Mouse (Mus musculus) kidney, postnatal 0 days (tissue): Measurements from ENCODE around the gene Suco. TPM values are rescaled to one million over a fixed set of nuclear protein-coding genes. Genes with fewer than 3 reads are reported as not detected.

Experiments used
- ATAC-seq: fragments of 200-750 bp; cut with Nextera tagmentation; replicated peaks from 2 replicates; pipeline ENCODE4 v1.8.0; 2017; ENCODE audit warnings: low read depth, moderate number of reproducible peaks, moderate TSS enrichment, moderate library complexity; ENCODE audit not compliant: low FRiP score
- DNase-seq: peaks from one replicate; pipeline ENCODE4 v3.0.0-alpha.2; 2016; ENCODE audit warnings: low spot score
- H3K27ac ChIP-seq: fragments of 300-500 bp; sonication (generic); 2 replicates; pipeline ENCODE4 v1.5.1; 2014; ENCODE audit warnings: mild to moderate bottlenecking
- H3K27me3 ChIP-seq: fragments of 300-500 bp; sonication (generic); 2 replicates; pipeline ENCODE4 v1.6.1; 2014; ENCODE audit warnings: low read length, mixed read lengths; ENCODE audit not compliant: insufficient read depth
- H3K36me3 ChIP-seq: fragments of 300-500 bp; sonication (generic); 2 replicates; pipeline ENCODE4 v1.6.1; 2014; ENCODE audit warnings: low read length, mixed read lengths; ENCODE audit not compliant: insufficient read depth
- H3K4me1 ChIP-seq: fragments of 300-500 bp; sonication (generic); replicated peaks from 2 replicates; pipeline ENCODE4 v1.6.1; 2014; ENCODE audit warnings: antibody characterized with exemption, low read length, mixed read lengths; ENCODE audit not compliant: insufficient read depth
- H3K4me2 ChIP-seq: fragments of 300-500 bp; sonication (generic); 2 replicates; pipeline ENCODE4 v1.6.1; 2014; ENCODE audit warnings: mild to moderate bottlenecking, low read length, moderate library complexity, mixed read lengths
- H3K4me3 ChIP-seq: fragments of 300-500 bp; sonication (generic); replicated peaks from 2 replicates; pipeline ENCODE4 v1.5.1; 2014; ENCODE audit warnings: low read depth, low read length
- H3K9ac ChIP-seq: fragments of 300-500 bp; sonication (generic); 2 replicates; pipeline ENCODE4 v1.6.1; 2014; ENCODE audit warnings: low read depth, low read length
- H3K9me3 ChIP-seq: fragments of 300-500 bp; sonication (generic); replicated peaks from 2 replicates; pipeline ENCODE4 v1.6.1; 2016; ENCODE audit warnings: low read length, inconsistent platforms, mixed read lengths
- CTCF ChIP-seq: IDR thresholded peaks from 2 replicates; pipeline ENCODE4 v1.5.1; 2016; ENCODE audit warnings: antibody characterized with exemption, low read depth, mild to moderate bottlenecking, moderate library complexity
- WGBS: fragments of 180-500 bp; shearing (Covaris S2); extraction: QIAGEN DNeasy Blood & Tissue Kit; methylation state at CpG from one replicate; pipeline ENCODE4 v1.1.7; 2014; 5-methylcytosine and 5-hydroxymethylcytosine counted together
- polyA plus RNA-seq: library from polyadenylated mRNA; unstranded; fragments of >200 nt; fragmentation: Nextera tagmentation; extraction: Ambion mirVana; gene quantifications from 2 replicates; pipeline ENCODE4 v1.2.1, GENCODE M21; 2015

Gene Suco
- polyA plus RNA-seq, 1 experiment from 2014 or later: 23.6 TPM

- WGBS: 11% methylated on average over 5 of the region's 5 CpGs
- DNase-seq (peak; percentile 29), ATAC-seq (no peak)
- Histone ChIP-seq H3K27me3 (no peaks in the 10 kb centered on the region), H3K36me3 (no peaks in the 10 kb centered on the region), H3K4me2 (peak overlapping the region; percentile 60), H3K4me3 (peak overlapping the region; percentile 87), H3K4me1 (no peaks in the 10 kb centered on the region), H3K9me3 (no peaks in the 10 kb centered on the region), H3K9ac (0 out of 2 replicates have a peak overlapping the region, but pooled peaks have one; percentile 36), H3K27ac (peak overlapping the region; percentile 67; the same call in 1 of the 2 replicates)
- TF ChIP-seq CTCF: no peak
These were observed 1.2 kb upstream of the Suco start for GRCm38 (mm10) chr1:161877580-161878142.

- no peaks in the 10 kb centered on the region for H3K4me1 ChIP-seq
- peak overlapping the region; percentile 95 for H3K27ac ChIP-seq
- peak overlapping the region; percentile 82 for H3K9ac ChIP-seq
- peak; percentile 53 for TF ChIP-seq CTCF
- peak overlapping the region; percentile 87 for H3K4me3 ChIP-seq
- ATAC-seq (peak; percentile 62), DNase-seq (peak; percentile 77)
- H3K36me3 ChIP-seq: no peaks in the 10 kb centered on the region
- no peaks in the 10 kb centered on the region for H3K27me3 ChIP-seq
- peak overlapping the region; percentile 67 for H3K4me2 ChIP-seq
- WGBS: 1% methylated on average over 34 of the region's 34 CpGs
- H3K9me3 ChIP-seq: no peaks in the 10 kb centered on the region
These were observed 553 bp downstream of the Suco start for GRCm38 (mm10) chr1:161875706-161876552.

DNA sequence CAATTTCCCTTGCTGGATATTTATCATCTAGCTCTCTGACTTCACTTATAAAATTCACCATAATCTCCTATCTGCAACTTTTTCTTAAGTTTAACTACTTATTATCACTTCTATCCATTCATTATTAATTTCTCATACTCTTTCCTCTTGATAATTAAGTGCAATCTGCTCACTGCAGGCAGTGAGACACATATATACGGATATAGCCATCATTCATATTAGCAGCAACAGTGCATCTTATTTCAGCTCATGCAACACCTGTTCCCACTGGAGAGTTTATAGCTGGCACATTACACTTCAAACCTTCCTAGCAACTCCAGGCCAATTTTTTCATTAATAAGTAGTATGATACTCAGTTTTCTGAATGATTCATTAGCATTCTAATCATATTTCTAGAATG is 7.1 kb downstream of the Suco start:
- ATAC-seq (no peak), DNase-seq (no peak)
- no peaks in the 10 kb centered on the region for H3K4me1 ChIP-seq
- H3K36me3 ChIP-seq: no peaks in the 10 kb centered on the region
- H3K9ac ChIP-seq: no peak overlapping the region
- H3K4me3 ChIP-seq: no peak overlapping the region
- TF ChIP-seq CTCF: no peak
- H3K27me3 ChIP-seq: no peaks in the 10 kb centered on the region
- 71% methylated on average over 1 of the region's 1 CpGs for WGBS
- no peak overlapping the region for H3K27ac ChIP-seq
- no peaks in the 10 kb centered on the region for H3K9me3 ChIP-seq
- no peak overlapping the region for H3K4me2 ChIP-seq

DNA sequence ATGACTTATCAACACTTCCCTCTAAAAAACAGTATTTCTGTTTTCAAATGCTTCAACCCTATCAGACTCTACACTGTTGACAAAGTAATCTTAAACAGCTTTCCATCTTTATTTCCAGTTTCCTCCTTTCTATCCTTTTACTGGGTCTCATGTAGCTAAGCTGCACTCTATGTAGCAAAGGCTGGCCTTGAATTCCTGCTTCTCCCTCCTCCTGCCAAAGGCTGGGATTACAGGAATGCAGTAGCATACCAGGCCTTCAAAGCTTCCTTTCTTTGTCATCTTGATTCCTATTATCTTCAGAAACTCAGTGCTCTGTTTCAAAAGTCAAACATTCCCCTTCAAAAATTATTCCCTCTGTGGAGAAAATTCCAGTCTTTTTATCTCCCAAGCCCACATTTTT is 8.1 kb downstream of the Suco start:
- ATAC-seq (no peak), DNase-seq (no peak)
- H3K9ac ChIP-seq: no peak overlapping the region
- no peak for TF ChIP-seq CTCF
- H3K27ac ChIP-seq: no peak overlapping the region
- H3K27me3 ChIP-seq: no peaks in the 10 kb centered on the region
- no peaks in the 10 kb centered on the region for H3K4me1 ChIP-seq
- no peaks in the 10 kb centered on the region for H3K36me3 ChIP-seq
- H3K4me3 ChIP-seq: no peak overlapping the region
- no peaks in the 10 kb centered on the region for H3K9me3 ChIP-seq
- H3K4me2 ChIP-seq: no peak overlapping the region

- DNase-seq: no peak
- ATAC-seq: no peak
- 48% methylated on average over 2 of the region's 2 CpGs for WGBS
These were observed 12.7 kb downstream of the Suco start for GRCm38 (mm10) chr1:161863742-161864141.

GRCm38 (mm10) chr1:161859248-161859647 is 17.2 kb downstream of the Suco start:
- DNase-seq (no peak), ATAC-seq (no peak)
- H3K4me3 ChIP-seq: no peak overlapping the region
- no peak for TF ChIP-seq CTCF
- no peak overlapping the region for H3K27ac ChIP-seq
- no peak overlapping the region for H3K9ac ChIP-seq
- WGBS: 87% methylated on average over 2 of the region's 2 CpGs
- H3K36me3 ChIP-seq: 0 out of 2 replicates have a peak, but pooled peaks cover 4% of the 10 kb centered on the region
- H3K4me1 ChIP-seq: no peaks in the 10 kb centered on the region
- H3K4me2 ChIP-seq: no peak overlapping the region
- H3K9me3 ChIP-seq: no peaks in the 10 kb centered on the region
- no peaks in the 10 kb centered on the region for H3K27me3 ChIP-seq

More at GRCm38 (mm10) chr1:161863742-161864141, 12.7 kb downstream of the Suco start:
- no peak overlapping the region for H3K4me3 ChIP-seq
- no peaks in the 10 kb centered on the region for H3K9me3 ChIP-seq
- H3K9ac ChIP-seq: no peak overlapping the region
- no peak for TF ChIP-seq CTCF
- no peaks in the 10 kb centered on the region for H3K36me3 ChIP-seq
- no peaks in the 10 kb centered on the region for H3K27me3 ChIP-seq
- no peak overlapping the region for H3K4me2 ChIP-seq
- H3K4me1 ChIP-seq: no peaks in the 10 kb centered on the region
- H3K27ac ChIP-seq: no peak overlapping the region
